Mouse (Mus musculus) megakaryocyte-erythroid progenitor cell, adult 5 weeks (primary cell): ENCODE results near the gene Tbc1d32. TPM values are rescaled to one million over a fixed set of nuclear protein-coding genes. Genes with fewer than 3 reads are reported as not detected.

ENCODE experiments used
- polyA plus RNA-seq: library from polyadenylated mRNA; stranded (reverse); fragments of >175 nt; gene quantifications from 2 replicates; pipeline ENCODE4 v1.2.3, GENCODE M21; 2012

Gene Tbc1d32
- polyA plus RNA-seq = 0.02 and 0.16 TPM in 2 replicates

DNA sequence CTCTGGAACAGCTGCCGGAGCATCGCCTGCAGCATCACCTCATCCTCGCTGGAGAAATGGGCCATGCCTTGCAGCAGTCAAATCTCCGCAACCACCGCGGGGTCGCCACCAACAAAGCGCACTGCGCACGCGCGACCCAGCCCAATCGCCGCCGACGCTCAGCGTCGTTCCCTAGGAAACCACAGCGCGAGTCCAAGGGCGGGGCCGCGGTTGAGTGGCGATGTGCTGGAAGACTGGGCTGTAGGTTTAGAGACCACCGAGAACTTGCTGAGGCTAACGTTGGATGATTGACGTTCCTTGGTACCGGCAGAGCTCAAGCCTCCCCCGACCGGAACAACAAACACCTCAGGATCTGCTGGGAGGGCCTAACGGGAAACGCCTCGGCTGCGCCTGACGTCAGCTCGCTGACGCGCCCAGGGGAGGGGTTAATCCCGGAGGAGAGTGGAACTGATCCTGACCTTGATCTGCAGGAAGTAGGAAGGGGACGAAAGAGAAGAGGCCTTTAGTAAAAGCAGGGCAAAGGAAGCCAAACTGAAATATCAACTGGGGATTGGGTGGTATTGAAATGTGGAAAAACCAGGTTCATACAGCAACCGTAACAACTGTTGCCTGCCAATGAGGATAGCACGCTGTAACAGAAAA is at the start of gene Tbc1d32:
Gene Tbc1d32 (minus strand): TSS at position 122 of the 642 bp plus-strand sequence.

GRCm38 (mm10) chr10:56106333-56106995 is 122.0 kb downstream of the Tbc1d32 start, which contains the start of gene Msl3l2:
Gene Msl3l2 (plus strand): TSS chr10:56106917.

Other genes with a start within 250 kb of the Tbc1d32 start
- gene Msl3l2, start 121.8 kb downstream of the Tbc1d32 start, polyA plus RNA-seq = 13.1 and 13.2 TPM in 2 replicates
- gene Gja1, start 148.6 kb upstream of the Tbc1d32 start, polyA plus RNA-seq = 0.31 and 3.8 TPM in 2 replicates